Mouse (Mus musculus) thymus, postnatal 10 days (tissue): ENCODE measurements around the gene Nt5e.

Experiments
- DNase-seq, 2 experiments: peaks; one replicate each; pipeline ENCODE4 v3.0.0; 2021; ENCODE audit warnings: low spot score in 2 of 2

The Nt5e gene

GRCm38 (mm10) chr9:88346857-88347256 is 19.9 kb downstream of the Nt5e start:
- DNase-seq, result no peak

GRCm38 (mm10) chr9:88348623-88349022 is 21.6 kb downstream of the Nt5e start:
- no peak for DNase-seq

- DNase-seq, result no peak
Measured at GRCm38 (mm10) chr9:88350317-88350716, 23.3 kb downstream of the Nt5e start.

- no peak for DNase-seq
Measured at GRCm38 (mm10) chr9:88351163-88351562, 24.2 kb downstream of the Nt5e start.

- no peak for DNase-seq
Measured at GRCm38 (mm10) chr9:88352741-88353140, 25.7 kb downstream of the Nt5e start.

- no peak for DNase-seq
Measured at GRCm38 (mm10) chr9:88353459-88353858, 26.5 kb downstream of the Nt5e start.

GRCm38 (mm10) chr9:88357173-88357572 is 30.2 kb downstream of the Nt5e start:
- DNase-seq, result peak in 1 of 2 experiments; percentile 24

GRCm38 (mm10) chr9:88359140-88359539 is 32.1 kb downstream of the Nt5e start:
- no peak for DNase-seq

- DNase-seq, result no peak
Measured at GRCm38 (mm10) chr9:88361211-88361909, 34.4 kb downstream of the Nt5e start.

GRCm38 (mm10) chr9:88362055-88362850 is 35.3 kb downstream of the Nt5e start:
- no peak for DNase-seq

- DNase-seq, result no peak
Measured at GRCm38 (mm10) chr9:88363102-88363501, 36.1 kb downstream of the Nt5e start.

GRCm38 (mm10) chr9:88366308-88366707 is 39.3 kb downstream of the Nt5e start:
- peak; percentile 57 to 60 for DNase-seq

- DNase-seq, result no peak
Measured at GRCm38 (mm10) chr9:88366819-88367218, 39.8 kb downstream of the Nt5e start.

GRCm38 (mm10) chr9:88367322-88367721 is 40.3 kb downstream of the Nt5e start:
- no peak for DNase-seq

- DNase-seq, result no peak
Measured at GRCm38 (mm10) chr9:88367751-88368150, 40.8 kb downstream of the Nt5e start.

GRCm38 (mm10) chr9:88368476-88368875 is 41.5 kb downstream of the Nt5e start:
- no peak for DNase-seq

GRCm38 (mm10) chr9:88369666-88370065 is 42.7 kb downstream of the Nt5e start:
- DNase-seq, result no peak

- DNase-seq, result no peak
Measured at GRCm38 (mm10) chr9:88371201-88371600, 44.2 kb downstream of the Nt5e start.

- no peak for DNase-seq
Measured at GRCm38 (mm10) chr9:88373001-88373400, 46.0 kb downstream of the Nt5e start.

- no peak for DNase-seq
Measured at GRCm38 (mm10) chr9:88377483-88377882, 50.5 kb downstream of the Nt5e start.

GRCm38 (mm10) chr9:88379057-88379456 is 52.1 kb downstream of the Nt5e start:
- no peak for DNase-seq

GRCm38 (mm10) chr9:88380076-88380475 is 53.1 kb downstream of the Nt5e start:
- DNase-seq, result peak; percentile 18

GRCm38 (mm10) chr9:88380542-88380941 is 53.5 kb downstream of the Nt5e start:
- DNase-seq, result no peak
